Mouse (Mus musculus) stomach, postnatal 0 days (tissue): ENCODE measurements around the gene 1700001O22Rik.

Experiments
- CTCF ChIP-seq: IDR thresholded peaks from 2 replicates; pipeline ENCODE4 v1.5.1; 2016; ENCODE audit warnings: antibody characterized with exemption, low read depth, mild to moderate bottlenecking, moderate library complexity
- EP300 ChIP-seq: optimal IDR thresholded peaks from 2 replicates; pipeline ENCODE3; 2016; ENCODE audit warnings: antibody characterized with exemption

DNA sequence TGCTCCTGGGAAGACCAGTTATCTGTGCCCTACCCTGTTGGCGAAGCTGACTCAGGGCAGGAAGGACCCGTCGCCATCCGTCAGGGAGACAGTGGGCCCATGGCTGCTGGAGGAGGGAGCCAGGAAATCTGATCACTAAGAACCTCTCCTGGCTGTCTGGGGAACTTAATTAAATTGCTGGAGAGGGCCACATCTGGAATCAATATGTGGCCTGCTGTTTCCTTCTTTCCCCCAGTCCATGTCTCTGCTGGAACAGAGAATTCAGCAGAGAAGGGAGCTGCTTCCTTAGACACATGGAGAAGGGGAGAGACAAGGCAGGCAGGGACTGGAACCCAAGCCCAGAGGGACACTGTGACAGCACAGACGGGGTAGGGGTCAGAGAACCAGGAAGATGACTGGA, 30.2 kb upstream of the 1700001O22Rik start:
- no peak for TF ChIP-seq CTCF
- TF ChIP-seq EP300, result no peak
